Mouse (Mus musculus) stomach, postnatal 0 days (tissue): ENCODE data around the gene Apobec1.

Experiments
- CTCF ChIP-seq: IDR thresholded peaks from 2 replicates; pipeline ENCODE4 v1.5.1; 2016; ENCODE audit warnings: antibody characterized with exemption, low read depth, mild to moderate bottlenecking, moderate library complexity
- EP300 ChIP-seq: optimal IDR thresholded peaks from 2 replicates; pipeline ENCODE3; 2016; ENCODE audit warnings: antibody characterized with exemption

GRCm38 (mm10) chr6:122635315-122635714, 33.1 kb upstream of the Apobec1 start:
- no peak for TF ChIP-seq CTCF
- TF ChIP-seq EP300, result no peak
